Mouse (Mus musculus): ENCODE measurements at regions not wholly inside any gene's neighbourhood (a gene's known extent, or its start where the extent isn't known, plus 50 kb on each side); places are given as distances from the start of the nearest gene placed in this dataset.

- TF ChIP-seq POLR2A (IDR thresholded peaks at IDR 0.05; ENCODE audit: extremely low read depth, insufficient read depth, low read length) = no peak
- TF ChIP-seq CTCF (IDR thresholded peaks at IDR 0.05; ENCODE audit: low read depth, low read length) = no peak
Measured at GRCm38 (mm10) chr3:103473336-103473735, 101.7 kb upstream of the Syt6 start.

Data from liver, adult 2 months (tissue).